Mouse (Mus musculus): ENCODE data around the gene Fam198b.

DNA sequence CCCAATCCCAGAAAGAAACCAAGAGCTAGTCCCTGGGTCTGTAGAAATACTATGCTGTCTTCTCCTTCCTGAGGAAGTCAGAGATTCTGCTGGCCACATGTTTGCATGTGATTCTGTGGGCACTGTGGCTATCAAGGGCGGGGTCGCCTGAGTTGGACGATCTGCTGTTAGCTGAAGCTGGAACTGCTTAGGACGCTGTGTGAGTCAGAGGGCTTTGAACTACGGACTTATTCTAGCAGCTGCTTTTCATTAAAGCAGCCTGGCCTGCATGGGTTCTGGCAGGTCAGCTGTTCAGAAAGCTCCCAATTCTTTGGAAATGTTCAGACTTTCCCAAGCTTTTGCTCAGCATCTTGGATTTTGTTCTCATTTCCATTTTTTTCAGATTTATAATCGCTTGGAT, 51.9 kb downstream of the Fam198b start:
- no peak for TF ChIP-seq CTCF (conservative IDR thresholded peaks at IDR 0.05; ENCODE audit: insufficient read depth, insufficient read length, low read depth, low read length)
- no peak for TF ChIP-seq POLR2A (IDR thresholded peaks at IDR 0.05; ENCODE audit: low read depth, low read length)

All from kidney, adult 2 months (tissue).